ENCODE assay signal across 7 mouse cellular contexts in genomic region chr16:3343372-3343771, GRCm38 (mm10).
A peak's percentile ranks its signal among the peaks of the same experiment; 100 is the strongest.
DNase-seq lines count a peak whose midpoint lies in the region; ATAC-seq lines count a peak whose summit lies in the region.
"Not testable (repeated sequence)": the region's sequence is repeated elsewhere in the genome, so short reads cannot be mapped to it uniquely, and the experiment has no call there.

No protein-coding gene starts in this region.

- not testable (repeated sequence) for H3K9me3 ChIP-seq in heart, embryonic 11.5 days (replicated peaks; ENCODE audit: control insufficient read depth, low read length); limb, embryonic 13.5 days

- not testable (repeated sequence) for H3K4me3 ChIP-seq in heart, embryonic 11.5 days (ENCODE audit: low read depth, low read length); limb, embryonic 13.5 days

- 26% methylated on average over 4 of the region's 4 CpGs for WGBS in heart, embryonic 11.5 days (ENCODE audit: insufficient replicate concordance)
- WGBS in limb, embryonic 13.5 days: 27% methylated on average over 4 of the region's 4 CpGs

- 0 out of 2 replicates have a peak, but pooled peaks have one; percentile 1 for ATAC-seq in heart, embryonic 11.5 days (replicated peaks; ENCODE audit: insufficient number of reproducible peaks, low FRiP score, low TSS enrichment)
- 0 out of 2 replicates have a peak, but pooled peaks have one; percentile 20 for ATAC-seq in limb, embryonic 13.5 days (ENCODE audit: low FRiP score, low read depth)
- ATAC-seq in megakaryocyte-erythroid progenitor cell, adult 5-6 weeks (replicated peaks; ENCODE audit: low FRiP score, low TSS enrichment, poor library complexity, severe bottlenecking): peak; percentile 90

- H3K4me2 ChIP-seq in heart, embryonic 11.5 days; limb, embryonic 13.5 days (replicated peaks): not testable (repeated sequence)

- H3K36me3 ChIP-seq in heart, embryonic 11.5 days (ENCODE audit: control insufficient read depth, insufficient read depth, low read length); limb, embryonic 13.5 days: not testable (repeated sequence)

- peak; percentile 68 for DNase-seq in 416B (ENCODE audit: low read depth)
- peak; percentile 79 for DNase-seq in ES-CJ7 (ENCODE audit: low read depth, low spot score)
- DNase-seq in NIH3T3 (ENCODE audit: low read depth): peak; percentile 33
- DNase-seq in adipocyte (ENCODE audit: low spot score): peak; percentile 15

- H3K9ac ChIP-seq in heart, embryonic 11.5 days (ENCODE audit: low read depth, low read length); limb, embryonic 13.5 days: not testable (repeated sequence)

- not testable (repeated sequence) for H3K27me3 ChIP-seq in heart, embryonic 11.5 days (ENCODE audit: control insufficient read depth, insufficient read depth, low read length); limb, embryonic 13.5 days

- H3K27ac ChIP-seq in heart, embryonic 11.5 days (ENCODE audit: low read depth, low read length); limb, embryonic 13.5 days: not testable (repeated sequence)

- not testable (repeated sequence) for H3K4me1 ChIP-seq in heart, embryonic 11.5 days (ENCODE audit: control insufficient read depth, insufficient read depth, low read length); limb, embryonic 13.5 days

Comparison
In these comparisons a context has a peak if more than half of its experiments do, and no peak if none do; other contexts are left out.
1. DNase-seq: peak in every context shown above with its lines; median percentile 79 in ES-CJ7; 68 in 416B; 33 in NIH3T3; 15 in adipocyte.
2. ATAC-seq: peak in every context shown above with its lines; median percentile 90 in megakaryocyte-erythroid progenitor cell, adult 5-6 weeks; 20 in limb, embryonic 13.5 days; 1 in heart, embryonic 11.5 days.